Mouse (Mus musculus): ENCODE data around the gene Tub.

DNA sequence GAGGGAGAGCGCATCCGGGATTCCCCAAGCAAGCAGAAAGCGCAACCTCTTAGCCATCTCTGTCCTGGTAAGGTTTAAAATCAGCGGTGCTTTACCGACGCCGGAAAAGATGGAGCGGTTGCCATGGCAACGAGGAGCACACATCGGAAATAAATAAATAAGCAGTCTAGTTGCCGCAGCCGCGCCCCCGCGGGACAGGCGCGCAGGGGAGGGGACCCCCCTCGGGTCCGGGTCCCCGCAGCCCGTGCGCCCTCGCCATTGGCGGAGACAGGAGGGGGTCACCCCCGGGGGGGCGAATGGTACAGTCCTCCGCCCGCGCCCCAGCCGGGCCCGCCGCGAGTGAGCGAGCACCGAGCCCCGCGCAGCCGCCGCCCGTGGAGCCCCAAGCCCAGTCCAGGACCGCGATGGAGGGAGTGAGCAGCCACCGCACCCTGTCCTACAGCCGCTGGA, at the start of gene Tub:
- TF ChIP-seq CTCF (IDR thresholded peaks at IDR 0.05; ENCODE audit: insufficient read depth, low read length), result no peak
- TF ChIP-seq POLR2A (IDR thresholded peaks at IDR 0.05; ENCODE audit: borderline replicate concordance, extremely low read depth, low read depth, low read length), result no peak

All from lung, adult 2 months (tissue).